Mouse (Mus musculus): ENCODE data around the gene Pdzk1. TPM values are rescaled to one million over a fixed set of nuclear protein-coding genes. Genes with fewer than 3 reads are reported as not detected.
A peak's percentile ranks its signal among the peaks of the same experiment; 100 is the strongest.

Pdzk1 gene
- polyA plus RNA-seq, 1 experiment from 2014 or later: not detected

- H3K36me3 ChIP-seq: no peaks in the 10 kb centered on the region; the same call in 1 of the 2 replicates
- H3K4me3 ChIP-seq: no peak overlapping the region
- WGBS: 85% methylated on average over 4 of the region's 4 CpGs
- H3K4me1 ChIP-seq: peaks cover 7% of the 10 kb centered on the region
- H3K9ac ChIP-seq: no peak overlapping the region
- no peak overlapping the region for H3K4me2 ChIP-seq
- no peaks in the 10 kb centered on the region for H3K9me3 ChIP-seq
- ATAC-seq (ENCODE audit: insufficient number of reproducible peaks, insufficient read depth, low FRiP score, low TSS enrichment, low read depth): no peak
- H3K27ac ChIP-seq: no peak overlapping the region
- peaks cover 6% of the 10 kb centered on the region for H3K27me3 ChIP-seq
Measured at GRCm38 (mm10) chr3:96902336-96902999, 73.4 kb downstream of the Pdzk1 start.

- H3K4me3 ChIP-seq: peak within 1 kb of the TSS; percentile 99
- peak within 1 kb of the TSS; percentile 86 for H3K4me2 ChIP-seq
- H3K4me1 ChIP-seq: peaks cover 7% of the 10 kb centered on the region
- no peaks in the 10 kb centered on the region for H3K36me3 ChIP-seq
- ATAC-seq (ENCODE audit: insufficient number of reproducible peaks, insufficient read depth, low FRiP score, low TSS enrichment, low read depth): no peak
- H3K9ac ChIP-seq: peak within 1 kb of the TSS; percentile 96
- peaks cover 8% of the 10 kb centered on the region for H3K27me3 ChIP-seq
- no peaks in the 10 kb centered on the region for H3K9me3 ChIP-seq
- H3K27ac ChIP-seq: no peak within 1 kb of the TSS
- 16% methylated on average over 14 of the region's 14 CpGs for WGBS
Measured at GRCm38 (mm10) chr3:96904393-96904792, 75.3 kb downstream of the Pdzk1 start, which contains the start of gene Gja5. Gene Gja5, plus strand, starts transcription at chr3:96904693.

- Histone ChIP-seq H3K27me3 (peaks cover 8% of the 10 kb centered on the region), H3K36me3 (no peaks in the 10 kb centered on the region), H3K27ac (no peak within 1 kb of the TSS), H3K4me1 (peaks cover 7% of the 10 kb centered on the region), H3K9ac (peak within 1 kb of the TSS; percentile 96), H3K4me2 (peak within 1 kb of the TSS; percentile 86), H3K9me3 (no peaks in the 10 kb centered on the region), H3K4me3 (peak within 1 kb of the TSS; percentile 99)
- ATAC-seq (ENCODE audit: insufficient number of reproducible peaks, insufficient read depth, low FRiP score, low TSS enrichment, low read depth): peak; percentile 90
- under 1% methylated on average over 40 of the region's 40 CpGs for WGBS
Measured at GRCm38 (mm10) chr3:96904851-96905541, 75.9 kb downstream of the Pdzk1 start, which contains the start of gene Gpr89. Gene Gpr89, minus strand, starts transcription at chr3:96905346.

DNA sequence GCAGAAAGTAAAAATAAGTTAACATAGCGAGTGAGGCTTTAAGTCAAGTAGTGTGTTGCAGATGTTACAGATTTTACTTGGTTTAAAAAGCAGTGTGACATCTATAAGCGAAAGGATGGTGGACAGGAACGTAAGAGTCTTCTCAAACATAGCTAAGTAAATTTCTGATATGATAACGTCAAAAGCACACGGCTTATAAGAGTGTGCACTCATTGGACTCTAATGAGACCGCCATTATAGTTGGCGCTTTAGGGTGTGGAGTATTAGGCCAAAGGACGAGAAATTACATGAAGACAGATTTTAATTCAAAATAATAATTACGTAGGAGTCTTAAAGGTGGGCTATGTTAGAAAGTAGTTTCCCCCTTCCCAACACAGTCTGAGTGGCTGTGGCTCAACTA lies 76.5 kb downstream of the Pdzk1 start:
- Histone ChIP-seq H3K36me3 (no peaks in the 10 kb centered on the region), H3K4me3 (peak overlapping the region; percentile 99), H3K27me3 (peaks cover 8% of the 10 kb centered on the region), H3K9me3 (no peaks in the 10 kb centered on the region), H3K4me1 (peaks cover 7% of the 10 kb centered on the region), H3K4me2 (peak overlapping the region; percentile 86), H3K27ac (no peak overlapping the region), H3K9ac (peak overlapping the region; percentile 96)
- no peak for ATAC-seq (ENCODE audit: insufficient number of reproducible peaks, insufficient read depth, low FRiP score, low TSS enrichment, low read depth)
- WGBS: 42% methylated on average over 9 of the region's 9 CpGs

Other genes with a start within 250 kb of the Pdzk1 start
- 53.7 and 56.7 TPM in 2 replicates for gene Polr3gl, start 235.1 kb upstream of the Pdzk1 start, polyA plus RNA-seq (2015; fragmentation: Nextera tagmentation; extraction: Ambion mirVana)
- 3.1 and 3.2 TPM in 2 replicates for gene Ankrd34a, start 232.6 kb upstream of the Pdzk1 start, polyA plus RNA-seq (2015; fragmentation: Nextera tagmentation; extraction: Ambion mirVana)
- 8.8 and 9.3 TPM in 2 replicates for gene Lix1l, start 228.1 kb upstream of the Pdzk1 start, polyA plus RNA-seq (2015; fragmentation: Nextera tagmentation; extraction: Ambion mirVana)
- gene Rbm8a, start 199.4 kb upstream of the Pdzk1 start, polyA plus RNA-seq (2015; fragmentation: Nextera tagmentation; extraction: Ambion mirVana): 148 and 157 TPM in 2 replicates
- 63.5 and 66.8 TPM in 2 replicates for gene Pex11b, start 193.9 kb upstream of the Pdzk1 start, polyA plus RNA-seq (2015; fragmentation: Nextera tagmentation; extraction: Ambion mirVana)
- 0.22 and 0.58 TPM in 2 replicates for gene Gm42957, start 193.8 kb upstream of the Pdzk1 start, polyA plus RNA-seq (2015; fragmentation: Nextera tagmentation; extraction: Ambion mirVana)
- 3.5 and 3.8 TPM in 2 replicates for gene Itga10, start 183.7 kb upstream of the Pdzk1 start, polyA plus RNA-seq (2015; fragmentation: Nextera tagmentation; extraction: Ambion mirVana)
- 1.3 and 2.1 TPM in 2 replicates for gene Ankrd35, start 159.2 kb upstream of the Pdzk1 start, polyA plus RNA-seq (2015; fragmentation: Nextera tagmentation; extraction: Ambion mirVana)
- gene Pias3, start 132.9 kb upstream of the Pdzk1 start, polyA plus RNA-seq (2015; fragmentation: Nextera tagmentation; extraction: Ambion mirVana): 71.5 and 75.2 TPM in 2 replicates
- gene Nudt17, start 120.7 kb upstream of the Pdzk1 start, polyA plus RNA-seq (2015; fragmentation: Nextera tagmentation; extraction: Ambion mirVana): 13.5 and 16.5 TPM in 2 replicates
- gene Polr3c, start 101.7 kb upstream of the Pdzk1 start, polyA plus RNA-seq (2015; fragmentation: Nextera tagmentation; extraction: Ambion mirVana): 33.3 and 34.5 TPM in 2 replicates
- gene Rnf115, start 101.6 kb upstream of the Pdzk1 start, polyA plus RNA-seq (2015; fragmentation: Nextera tagmentation; extraction: Ambion mirVana): 47.9 and 53.1 TPM in 2 replicates
- 0.13 and 0.17 TPM in 2 replicates for gene Cd160, start 67 bp downstream of the Pdzk1 start, polyA plus RNA-seq (2015; fragmentation: Nextera tagmentation; extraction: Ambion mirVana)
- gene Gja5, start 75.4 kb downstream of the Pdzk1 start, polyA plus RNA-seq (2015; fragmentation: Nextera tagmentation; extraction: Ambion mirVana): 9.7 and 10.6 TPM in 2 replicates
- gene Gpr89, start 76.1 kb downstream of the Pdzk1 start, polyA plus RNA-seq (2015; fragmentation: Nextera tagmentation; extraction: Ambion mirVana): 39.5 and 47.9 TPM in 2 replicates
- gene Gja8, start 96.7 kb downstream of the Pdzk1 start, polyA plus RNA-seq (2015; fragmentation: Nextera tagmentation; extraction: Ambion mirVana): not detected in 2 replicates